8 mouse cellular contexts compared by ENCODE assay signal in the genomic region with DNA sequence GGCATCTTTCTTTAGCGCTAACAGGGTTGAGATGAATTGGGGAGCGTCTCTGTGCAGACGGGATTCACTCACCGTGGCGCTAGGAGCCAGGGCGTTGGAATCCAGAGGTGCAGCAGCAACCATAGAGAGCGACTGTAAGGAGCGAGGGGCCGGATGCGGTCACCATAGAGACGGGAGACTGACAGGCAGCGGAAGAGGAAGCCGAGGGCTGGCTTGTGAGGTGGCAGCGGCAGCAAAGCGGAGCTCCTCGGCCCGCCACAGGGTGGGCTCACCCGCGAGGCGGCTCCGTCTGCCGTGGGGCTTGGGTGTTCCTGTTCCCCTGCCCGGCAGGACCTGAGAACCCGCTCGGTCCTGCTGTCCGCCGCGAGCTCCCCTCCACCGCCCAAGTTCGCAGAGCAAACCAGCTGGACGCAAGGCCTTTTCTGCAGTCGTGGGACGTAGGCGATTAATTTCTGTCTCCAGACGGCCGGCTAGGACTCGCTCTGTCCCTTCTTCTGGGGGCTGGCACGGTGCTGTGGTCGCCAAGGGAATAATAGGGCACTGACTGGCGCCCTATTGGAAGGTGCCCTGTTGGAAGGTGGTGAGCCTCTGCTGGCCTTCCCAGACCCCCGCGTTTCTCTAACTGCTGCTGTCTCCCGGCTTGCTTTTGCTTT. TPM values are rescaled to one million over a fixed set of nuclear protein-coding genes. Genes with fewer than 3 reads are reported as not detected.
DNase-seq lines count a peak whose midpoint lies in the region; ATAC-seq and TF ChIP-seq lines count a peak whose summit lies in the region.

A gene (plus strand): TSS at position 195 of the 653 bp plus-strand sequence.

- H3K4me3 ChIP-seq in E14TG2a.4 (replicated peaks; ENCODE audit: low read length), result peak within 1 kb of the TSS; percentile 91
- peak within 1 kb of the TSS; percentile 93 for H3K4me3 ChIP-seq in brown adipose tissue, adult 24 weeks (ENCODE audit: insufficient read depth, low read depth, low read length)
- H3K4me3 ChIP-seq in heart, embryonic 14.5 days (ENCODE audit: control insufficient read depth in 1 of 2, insufficient read depth in 1 of 2, low read depth in 1 of 2, low read length in 2 of 2), result peak within 1 kb of the TSS; percentile 60 to 84
- peak within 1 kb of the TSS; percentile 87 for H3K4me3 ChIP-seq in liver, embryonic 16.5 days (ENCODE audit: low read depth, low read length)
- peak within 1 kb of the TSS; percentile 85 for H3K4me3 ChIP-seq in neural tube, embryonic 13.5 days

- peaks cover 8% of the 10 kb centered on the region for H3K27me3 ChIP-seq in E14TG2a.4 (ENCODE audit: insufficient read depth, low read length)
- no peaks in the 10 kb centered on the region for H3K27me3 ChIP-seq in heart, embryonic 14.5 days (ENCODE audit: control insufficient read depth, insufficient read depth, low read length)
- peaks cover 6% of the 10 kb centered on the region; the same call in 1 of the 2 replicates for H3K27me3 ChIP-seq in liver, embryonic 16.5 days (ENCODE audit: control insufficient read depth, insufficient read depth, low read depth, low read length)
- 0 out of 2 replicates have a peak, but pooled peaks cover 2% of the 10 kb centered on the region for H3K27me3 ChIP-seq in neural tube, embryonic 13.5 days

- peak within 1 kb of the TSS; percentile 85 for H3K9ac ChIP-seq in heart, embryonic 14.5 days (ENCODE audit: low read length)
- peak within 1 kb of the TSS; percentile 83 for H3K9ac ChIP-seq in liver, embryonic 16.5 days (ENCODE audit: low read depth, low read length)
- H3K9ac ChIP-seq in neural tube, embryonic 13.5 days, result peak within 1 kb of the TSS; percentile 92

- peak; percentile 81 for ATAC-seq in erythroid progenitor cell, adult 5-6 weeks (replicated peaks; ENCODE audit: low FRiP score, poor library complexity, severe bottlenecking)
- ATAC-seq in heart, embryonic 14.5 days (ENCODE audit: insufficient number of reproducible peaks, insufficient read depth, low FRiP score, low read depth), result peak; percentile 82
- ATAC-seq in liver, embryonic 16.5 days (ENCODE audit: low read depth), result peak; percentile 88
- peak; percentile 93 for ATAC-seq in neural tube, embryonic 13.5 days (ENCODE audit: low read depth)

- H3K9me3 ChIP-seq in E14TG2a.4 (ENCODE audit: low read length), result no peaks in the 10 kb centered on the region
- no peaks in the 10 kb centered on the region for H3K9me3 ChIP-seq in heart, embryonic 14.5 days (ENCODE audit: control insufficient read depth, low read length)
- no peaks in the 10 kb centered on the region for H3K9me3 ChIP-seq in liver, embryonic 16.5 days (replicated peaks; ENCODE audit: control insufficient read depth, low read length)
- H3K9me3 ChIP-seq in neural tube, embryonic 13.5 days, result no peaks in the 10 kb centered on the region

- DNase-seq in kidney, postnatal 10 days, result peak; percentile 92
- DNase-seq in testis, postnatal 10 days (ENCODE audit: low spot score), result peak; percentile 82

- H3K36me3 ChIP-seq in E14TG2a.4 (ENCODE audit: insufficient read depth, low read length), result peaks cover 25% of the 10 kb centered on the region
- H3K36me3 ChIP-seq in heart, embryonic 14.5 days (ENCODE audit: control insufficient read depth, insufficient read depth, low read length), result peaks cover 36% of the 10 kb centered on the region
- no peaks in the 10 kb centered on the region; the same call in 1 of the 2 replicates for H3K36me3 ChIP-seq in liver, embryonic 16.5 days (ENCODE audit: control insufficient read depth, insufficient read depth)
- H3K36me3 ChIP-seq in neural tube, embryonic 13.5 days, result peaks cover 34% of the 10 kb centered on the region

- peaks cover 52% of the 10 kb centered on the region for H3K4me1 ChIP-seq in E14TG2a.4 (replicated peaks; ENCODE audit: low read depth, low read length)
- H3K4me1 ChIP-seq in brown adipose tissue, adult 24 weeks (ENCODE audit: control insufficient read depth, insufficient read depth, insufficient read length, low read length), result peaks cover 6% of the 10 kb centered on the region
- peaks cover 11 to 26% of the 10 kb centered on the region in 2 experiments; a peak in 3 of 4 replicates for H3K4me1 ChIP-seq in heart, embryonic 14.5 days (ENCODE audit: control insufficient read depth in 2 of 2, insufficient read depth in 2 of 2, low read length in 2 of 2)
- peaks cover 24% of the 10 kb centered on the region for H3K4me1 ChIP-seq in liver, embryonic 16.5 days (ENCODE audit: control insufficient read depth, low read depth, low read length)
- H3K4me1 ChIP-seq in neural tube, embryonic 13.5 days (replicated peaks), result peaks cover 38% of the 10 kb centered on the region

- peak within 1 kb of the TSS; percentile 85 for H3K4me2 ChIP-seq in heart, embryonic 14.5 days (ENCODE audit: low read length)
- peak within 1 kb of the TSS; percentile 87 for H3K4me2 ChIP-seq in liver, embryonic 16.5 days (ENCODE audit: low read depth, low read length)
- H3K4me2 ChIP-seq in neural tube, embryonic 13.5 days, result peak within 1 kb of the TSS; percentile 93

- TF ChIP-seq CTCF in E14TG2a.4 (conservative IDR thresholded peaks at IDR 0.05; ENCODE audit: low read length), result no peak

- 0% methylated on average over 43 of the region's 43 CpGs for WGBS in heart, embryonic 14.5 days
- WGBS in liver, embryonic 16.5 days (ENCODE audit: insufficient replicate concordance), result under 1% methylated on average over 43 of the region's 43 CpGs
- WGBS in neural tube, embryonic 13.5 days, result under 1% methylated on average over 43 of the region's 43 CpGs

- peak within 1 kb of the TSS; percentile 53 for H3K27ac ChIP-seq in brown adipose tissue, adult 24 weeks (replicated peaks; ENCODE audit: low read depth, low read length)
- peak within 1 kb of the TSS; percentile 34 to 67 for H3K27ac ChIP-seq in heart, embryonic 14.5 days (replicated peaks in 1 of 2; ENCODE audit: control insufficient read depth in 1 of 2, insufficient read depth in 1 of 2, low read depth in 2 of 2, low read length in 2 of 2)
- H3K27ac ChIP-seq in liver, embryonic 16.5 days (ENCODE audit: low read length), result peak within 1 kb of the TSS; percentile 61
- peak within 1 kb of the TSS; percentile 83 for H3K27ac ChIP-seq in neural tube, embryonic 13.5 days (replicated peaks)

RNA-seq across cellular contexts. Expression of the gene that starts here (rescaled TPM):
- polyA plus RNA-seq in brown adipose tissue, adult 24 weeks (2012; ENCODE audit: insufficient read depth, insufficient read length, missing spikeins), result 5.8 and 10.2 TPM in 2 replicates
- 5.9 and 10.5 TPM in 2 replicates for total RNA-seq in erythroid progenitor cell, adult 5-6 weeks (2015; ENCODE audit: low replicate concordance)
- total RNA-seq in erythroid progenitor cell, adult 5-6 weeks (2017; ENCODE audit: low replicate concordance), result 5.5 and 11.9 TPM in 2 replicates
- polyA plus RNA-seq in heart, embryonic 14.5 days (2014; fragmentation: Nextera tagmentation; extraction: Ambion mirVana), result 8.6 and 8.9 TPM in 2 replicates
- 10.7 and 11.3 TPM in 2 replicates for polyA plus RNA-seq in liver, embryonic 16.5 days (2015; fragmentation: Nextera tagmentation; extraction: Ambion mirVana)
- 19.1 and 19.9 TPM in 2 replicates for polyA plus RNA-seq in neural tube, embryonic 13.5 days (2015; fragmentation: Nextera tagmentation; extraction: Ambion mirVana)

Comparison
In these comparisons a context has a peak if more than half of its experiments do, and no peak if none do; other contexts are left out.
1. Peak in every context shown above with its lines: DNase-seq, ATAC-seq, H3K4me3 ChIP-seq and H3K27ac ChIP-seq.